Mouse (Mus musculus) kidney, adult 2 months (tissue): ENCODE data around the gene Epp13.

Source experiments
- CTCF ChIP-seq: fragments of 200-500 bp; conservative IDR thresholded peaks from 2 replicates; pipeline ENCODE4 v1.5.1; 2011; ENCODE audit warnings: low read depth, mild to moderate bottlenecking, control low read depth, low read length, moderate library complexity, mixed read lengths; ENCODE audit not compliant: insufficient read depth, insufficient read length
- POLR2A ChIP-seq: fragments of 200-500 bp; IDR thresholded peaks from one replicate; pipeline ENCODE4 v1.6.1; 2011; ENCODE audit warnings: low read depth, low read length, control low read depth

DNA sequence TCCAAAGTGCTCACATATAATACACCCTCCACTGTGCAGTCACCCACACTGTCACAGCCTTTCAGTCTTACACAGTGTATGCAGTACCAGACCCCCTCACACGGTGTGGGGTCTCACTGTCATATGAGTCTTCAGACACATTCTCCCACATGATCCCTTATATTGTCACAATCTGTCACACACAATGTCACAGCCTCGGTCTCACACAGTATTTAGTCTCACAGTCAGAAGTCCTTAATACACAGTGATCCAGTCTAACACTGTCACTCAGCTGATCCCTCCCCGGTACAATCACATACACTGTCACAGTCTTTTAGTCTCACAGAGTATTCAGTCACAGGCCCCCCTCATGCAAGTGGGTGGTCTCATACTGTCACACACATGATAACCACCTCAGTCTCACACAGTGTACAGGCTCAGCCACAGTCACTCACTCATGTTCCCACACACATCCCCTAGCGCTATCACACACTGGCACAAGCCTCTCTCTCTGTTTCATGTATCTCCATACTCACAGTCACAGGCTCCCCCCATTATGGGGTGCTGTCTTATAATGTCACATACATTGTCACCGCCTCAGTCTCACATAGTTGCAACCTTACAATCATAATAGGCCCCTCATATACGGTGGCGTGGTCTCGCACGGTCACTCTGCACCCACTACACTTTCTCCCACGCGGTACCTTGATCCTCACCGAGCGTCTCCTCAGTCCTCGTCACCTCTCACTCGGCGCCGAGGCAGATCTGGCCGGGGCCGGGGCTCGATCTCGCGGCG lies 78.1 kb downstream of the Epp13 start:
- no peak for TF ChIP-seq CTCF
- TF ChIP-seq POLR2A: no peak
